8 mouse cellular contexts compared by ENCODE assay signal in genomic region chr6:113392015-113392386, GRCm38 (mm10). TPM values are rescaled to one million over a fixed set of nuclear protein-coding genes. Genes with fewer than 3 reads are reported as not detected.
DNase-seq lines count a peak whose midpoint lies in the region; ATAC-seq lines count a peak whose summit lies in the region.

No protein-coding gene starts in this region.

- no peak for DNase-seq in heart, adult 9 months (ENCODE audit: low spot score in 2 of 2)
- DNase-seq in thymus, postnatal 36 days = no peak
- no peak for DNase-seq in adrenal gland, postnatal 10 days
- no peak for DNase-seq in right cerebral cortex, adult 2 months (ENCODE audit: low spot score in 2 of 2)

- H3K36me3 ChIP-seq in heart, embryonic 12.5 days = peaks cover 49% of the 10 kb centered on the region
- H3K36me3 ChIP-seq in hindbrain, embryonic 12.5 days = peaks cover 42% of the 10 kb centered on the region

- no peaks in the 10 kb centered on the region for H3K27me3 ChIP-seq in heart, embryonic 12.5 days (replicated peaks)
- H3K27me3 ChIP-seq in hindbrain, embryonic 12.5 days = peaks cover 4% of the 10 kb centered on the region; the same call in 1 of the 2 replicates

- H3K9me3 ChIP-seq in heart, embryonic 12.5 days (replicated peaks) = no peaks in the 10 kb centered on the region
- H3K9me3 ChIP-seq in hindbrain, embryonic 12.5 days (replicated peaks) = no peaks in the 10 kb centered on the region

- no peak for ATAC-seq in heart, embryonic 12.5 days (ENCODE audit: insufficient number of reproducible peaks, low FRiP score)
- ATAC-seq in hindbrain, embryonic 12.5 days (ENCODE audit: low FRiP score) = peak; percentile 33; the same call in 1 of the 2 replicates
- ATAC-seq in megakaryocyte, adult 5-6 weeks (ENCODE audit: poor library complexity, severe bottlenecking) = 0 out of 2 replicates have a peak, but pooled peaks have one; percentile 1

- H3K4me1 ChIP-seq in heart, embryonic 12.5 days (replicated peaks) = peaks cover 19% of the 10 kb centered on the region
- H3K4me1 ChIP-seq in brown adipose tissue, adult 24 weeks (ENCODE audit: control insufficient read depth, insufficient read depth, insufficient read length, low read length) = peaks cover 13% of the 10 kb centered on the region
- H3K4me1 ChIP-seq in hindbrain, embryonic 12.5 days = peaks cover 16% of the 10 kb centered on the region

- peak overlapping the region; percentile 89 for H3K4me2 ChIP-seq in heart, embryonic 12.5 days
- H3K4me2 ChIP-seq in hindbrain, embryonic 12.5 days (replicated peaks) = peak overlapping the region; percentile 87

- WGBS in heart, embryonic 12.5 days = 16% methylated on average over 10 of the region's 10 CpGs
- WGBS in hindbrain, embryonic 12.5 days = 25% methylated on average over 10 of the region's 10 CpGs

- peak overlapping the region; percentile 72 for H3K9ac ChIP-seq in heart, embryonic 12.5 days
- H3K9ac ChIP-seq in hindbrain, embryonic 12.5 days = peak overlapping the region; percentile 72

- H3K4me3 ChIP-seq in heart, embryonic 12.5 days = peak overlapping the region; percentile 54
- peak overlapping the region; percentile 60 for H3K4me3 ChIP-seq in brown adipose tissue, adult 24 weeks (ENCODE audit: insufficient read depth, low read depth, low read length)
- H3K4me3 ChIP-seq in hindbrain, embryonic 12.5 days = peak overlapping the region; percentile 47

- 0 out of 2 replicates have a peak overlapping the region, but pooled peaks have one; percentile 43 for H3K27ac ChIP-seq in heart, embryonic 12.5 days (ENCODE audit: poor library complexity, severe bottlenecking)
- no peak overlapping the region for H3K27ac ChIP-seq in brown adipose tissue, adult 24 weeks (replicated peaks; ENCODE audit: low read depth, low read length)
- H3K27ac ChIP-seq in hindbrain, embryonic 12.5 days = peak overlapping the region; percentile 78

RNA-seq across cellular contexts. Expression of gene Ttll3, which starts 2.9 kb away (rescaled TPM):
- 1.6 and 2.5 TPM in 2 replicates for polyA plus RNA-seq in heart, embryonic 12.5 days (2016; fragmentation: Nextera tagmentation; extraction: Ambion mirVana)
- polyA plus RNA-seq in brown adipose tissue, adult 24 weeks (2012; ENCODE audit: insufficient read depth, insufficient read length, missing spikeins) = 0.83 and 1.0 TPM in 2 replicates
- 8.0 and 8.9 TPM in 2 replicates for polyA plus RNA-seq in hindbrain, embryonic 12.5 days (2016; fragmentation: Nextera tagmentation; extraction: Ambion mirVana)
- 6.2 and 7.2 TPM in 2 replicates for total RNA-seq in megakaryocyte, adult 5-6 weeks (2015)
- total RNA-seq in megakaryocyte, adult 5-6 weeks (2017) = 7.7 and 9.9 TPM in 2 replicates
- 1 to 10 TPM; 1.8 to 4.3 TPM for total RNA-seq in adrenal gland, postnatal 10 days (2021)

RNA-seq across cellular contexts. Expression of gene Arpc4, which starts 14.1 kb away (rescaled TPM):
- polyA plus RNA-seq in heart, embryonic 12.5 days (2016; fragmentation: Nextera tagmentation; extraction: Ambion mirVana) = 274 and 285 TPM in 2 replicates
- polyA plus RNA-seq in brown adipose tissue, adult 24 weeks (2012; ENCODE audit: insufficient read depth, insufficient read length, missing spikeins) = 70.6 and 98.1 TPM in 2 replicates
- 363 and 371 TPM in 2 replicates for polyA plus RNA-seq in hindbrain, embryonic 12.5 days (2016; fragmentation: Nextera tagmentation; extraction: Ambion mirVana)
- total RNA-seq in megakaryocyte, adult 5-6 weeks (2015) = 255 and 284 TPM in 2 replicates
- 427 and 451 TPM in 2 replicates for total RNA-seq in megakaryocyte, adult 5-6 weeks (2017)
- total RNA-seq in adrenal gland, postnatal 10 days (2021) = 100 to 1,000 TPM; 181 to 183 TPM

RNA-seq across cellular contexts. Expression of gene Tada3, which starts 14.3 kb away (rescaled TPM):
- 40.1 and 42.2 TPM in 2 replicates for polyA plus RNA-seq in heart, embryonic 12.5 days (2016; fragmentation: Nextera tagmentation; extraction: Ambion mirVana)
- 19.7 and 31.6 TPM in 2 replicates for polyA plus RNA-seq in brown adipose tissue, adult 24 weeks (2012; ENCODE audit: insufficient read depth, insufficient read length, missing spikeins)
- polyA plus RNA-seq in hindbrain, embryonic 12.5 days (2016; fragmentation: Nextera tagmentation; extraction: Ambion mirVana) = 64.5 and 66.0 TPM in 2 replicates
- total RNA-seq in megakaryocyte, adult 5-6 weeks (2015) = 20.1 and 23.6 TPM in 2 replicates
- 14.1 and 15.9 TPM in 2 replicates for total RNA-seq in megakaryocyte, adult 5-6 weeks (2017)
- 10 to 100 TPM; 30.5 to 37.1 TPM for total RNA-seq in adrenal gland, postnatal 10 days (2021)

RNA-seq across cellular contexts. Expression of gene Rpusd3, which starts 27.1 kb away (rescaled TPM):
- 15.2 and 16.0 TPM in 2 replicates for polyA plus RNA-seq in heart, embryonic 12.5 days (2016; fragmentation: Nextera tagmentation; extraction: Ambion mirVana)
- polyA plus RNA-seq in brown adipose tissue, adult 24 weeks (2012; ENCODE audit: insufficient read depth, insufficient read length, missing spikeins) = 15.7 and 17.8 TPM in 2 replicates
- polyA plus RNA-seq in hindbrain, embryonic 12.5 days (2016; fragmentation: Nextera tagmentation; extraction: Ambion mirVana) = 22.0 and 26.1 TPM in 2 replicates
- 2.5 and 6.2 TPM in 2 replicates for total RNA-seq in megakaryocyte, adult 5-6 weeks (2015)
- total RNA-seq in megakaryocyte, adult 5-6 weeks (2017) = 2.5 and 3.0 TPM in 2 replicates
- total RNA-seq in adrenal gland, postnatal 10 days (2021) = 10 to 100 TPM; 16.4 to 24.4 TPM

RNA-seq across cellular contexts. Expression of gene Cidec, which starts 43.6 kb away (rescaled TPM):
- not detected in 2 replicates for polyA plus RNA-seq in heart, embryonic 12.5 days (2016; fragmentation: Nextera tagmentation; extraction: Ambion mirVana)
- polyA plus RNA-seq in brown adipose tissue, adult 24 weeks (2012; ENCODE audit: insufficient read depth, insufficient read length, missing spikeins) = 797 and 1,047 TPM in 2 replicates
- not detected in 2 replicates for polyA plus RNA-seq in hindbrain, embryonic 12.5 days (2016; fragmentation: Nextera tagmentation; extraction: Ambion mirVana)
- not detected in 2 replicates for total RNA-seq in megakaryocyte, adult 5-6 weeks (2015)
- total RNA-seq in megakaryocyte, adult 5-6 weeks (2017) = not detected in 2 replicates
- 100 to 1,000 TPM; 397 to 418 TPM for total RNA-seq in adrenal gland, postnatal 10 days (2021)
